ENCODE assay signal across 8 mouse cellular contexts in genomic region chrX:98937555-98938294, GRCm38 (mm10). TPM values are rescaled to one million over a fixed set of nuclear protein-coding genes. Genes with fewer than 3 reads are reported as not detected.
DNase-seq lines count a peak whose midpoint lies in the region; ATAC-seq lines count a peak whose summit lies in the region.

No protein-coding gene starts in this region.

- 34% methylated on average over 30 of the region's 57 CpGs for WGBS in embryonic facial prominence, embryonic 14.5 days
- 24% methylated on average over 57 of the region's 57 CpGs for WGBS in limb, embryonic 15.5 days

- peak overlapping the region; percentile 58 for H3K4me3 ChIP-seq in embryonic facial prominence, embryonic 14.5 days (ENCODE audit: low read depth, low read length)
- H3K4me3 ChIP-seq in limb, embryonic 15.5 days: peak overlapping the region; percentile 63

- H3K9ac ChIP-seq in embryonic facial prominence, embryonic 14.5 days (ENCODE audit: low read depth, low read length): peak overlapping the region; percentile 76
- H3K9ac ChIP-seq in limb, embryonic 15.5 days: peak overlapping the region; percentile 69

- peak; percentile 89 for ATAC-seq in embryonic facial prominence, embryonic 14.5 days (ENCODE audit: low read depth)
- peak; percentile 82 for ATAC-seq in limb, embryonic 15.5 days (ENCODE audit: insufficient number of reproducible peaks, low FRiP score, low TSS enrichment, low read depth)

- H3K4me1 ChIP-seq in embryonic facial prominence, embryonic 14.5 days (ENCODE audit: control insufficient read depth, insufficient read depth, low read length): 0 out of 2 replicates have a peak, but pooled peaks cover 3% of the 10 kb centered on the region
- no peaks in the 10 kb centered on the region; the same call in 1 of the 2 replicates for H3K4me1 ChIP-seq in limb, embryonic 15.5 days

- peak overlapping the region; percentile 56 for H3K4me2 ChIP-seq in embryonic facial prominence, embryonic 14.5 days (ENCODE audit: low read depth, low read length)
- H3K4me2 ChIP-seq in limb, embryonic 15.5 days: peak overlapping the region; percentile 40

- H3K9me3 ChIP-seq in embryonic facial prominence, embryonic 14.5 days (ENCODE audit: control insufficient read depth, low read length): no peaks in the 10 kb centered on the region
- H3K9me3 ChIP-seq in limb, embryonic 15.5 days: no peaks in the 10 kb centered on the region

- 0 out of 2 replicates have a peak, but pooled peaks cover 6% of the 10 kb centered on the region for H3K36me3 ChIP-seq in embryonic facial prominence, embryonic 14.5 days (ENCODE audit: control insufficient read depth, insufficient read depth, low read length)
- H3K36me3 ChIP-seq in limb, embryonic 15.5 days: no peaks in the 10 kb centered on the region

- peak overlapping the region; percentile 96 for H3K27ac ChIP-seq in embryonic facial prominence, embryonic 14.5 days (replicated peaks; ENCODE audit: low read depth, low read length)
- H3K27ac ChIP-seq in limb, embryonic 15.5 days: peak overlapping the region; percentile 97

- no peaks in the 10 kb centered on the region for H3K27me3 ChIP-seq in embryonic facial prominence, embryonic 14.5 days (replicated peaks; ENCODE audit: control insufficient read depth, insufficient read depth, low read length)
- no peaks in the 10 kb centered on the region for H3K27me3 ChIP-seq in limb, embryonic 15.5 days

- DNase-seq in 3T3-L1 (ENCODE audit: low read depth, low spot score): peak; percentile 92
- peak; percentile 66 to 76 for DNase-seq in adrenal gland, postnatal 4 days (ENCODE audit: low spot score in 2 of 2)
- DNase-seq in embryonic facial prominence, embryonic 14.5 days (ENCODE audit: low spot score): peak; percentile 95
- DNase-seq in heart, adult 8-10 months (ENCODE audit: low spot score): peak; percentile 92
- peak; percentile 95 for DNase-seq in kidney, adult 9 months
- DNase-seq in monocyte, adult 2 months (ENCODE audit: low read depth in 1 of 2, low spot score in 2 of 2): peak; percentile 80 to 86
- peak; percentile 92 for DNase-seq in spleen, postnatal 36 days (ENCODE audit: low spot score in 2 of 2)

RNA-seq across cellular contexts. Expression of gene Yipf6, which starts 1.6 kb away (rescaled TPM):
- 10 to 100 TPM; 42.3 to 42.8 TPM for total RNA-seq in adrenal gland, postnatal 4 days (2021)
- polyA plus RNA-seq in embryonic facial prominence, embryonic 14.5 days (2014; fragmentation: Nextera tagmentation; extraction: Ambion mirVana): 19.6 and 21.7 TPM in 2 replicates
- total RNA-seq in heart, adult 8-10 months (2022): 10 to 100 TPM; 17.3 to 21.6 (median 19.3) TPM
- polyA plus RNA-seq in limb, embryonic 15.5 days (2015; fragmentation: Nextera tagmentation; extraction: Ambion mirVana): 19.3 and 21.0 TPM in 2 replicates

RNA-seq across cellular contexts. Expression of gene Ophn1, which starts 46.9 kb away (rescaled TPM):
- total RNA-seq in adrenal gland, postnatal 4 days (2021): 10 to 100 TPM; 16.7 to 19.7 TPM
- 16.8 and 20.1 TPM in 2 replicates for polyA plus RNA-seq in embryonic facial prominence, embryonic 14.5 days (2014; fragmentation: Nextera tagmentation; extraction: Ambion mirVana)
- total RNA-seq in heart, adult 8-10 months (2022): 1 to 10 TPM; 4.8 to 6.0 (median 5.3) TPM
- 26.3 and 28.4 TPM in 2 replicates for polyA plus RNA-seq in limb, embryonic 15.5 days (2015; fragmentation: Nextera tagmentation; extraction: Ambion mirVana)

Comparison
In these comparisons a context has a peak if more than half of its experiments do, and no peak if none do; other contexts are left out.
1. Peak in every context shown above with its lines: DNase-seq, ATAC-seq, H3K4me3 ChIP-seq and H3K27ac ChIP-seq.